Mouse (Mus musculus) brain, embryonic 14.5 days (tissue): ENCODE results near the gene Nlgn2.

Source experiments
- CTCF ChIP-seq: fragments of 200-500 bp; IDR thresholded peaks from 2 replicates; pipeline ENCODE4 v1.5.1; 2012; ENCODE audit warnings: inconsistent platforms, mild to moderate bottlenecking, moderate library complexity, borderline replicate concordance; ENCODE audit not compliant: insufficient read depth, insufficient read length; ENCODE audit errors: extremely low read depth
- POLR2A ChIP-seq: fragments of 200-500 bp; IDR thresholded peaks from 2 replicates; pipeline ENCODE4 v1.6.1; 2012; ENCODE audit warnings: mild to moderate bottlenecking, inconsistent platforms, borderline replicate concordance; ENCODE audit not compliant: poor library complexity, insufficient read depth, insufficient read length, severe bottlenecking; ENCODE audit errors: extremely low read depth

DNA sequence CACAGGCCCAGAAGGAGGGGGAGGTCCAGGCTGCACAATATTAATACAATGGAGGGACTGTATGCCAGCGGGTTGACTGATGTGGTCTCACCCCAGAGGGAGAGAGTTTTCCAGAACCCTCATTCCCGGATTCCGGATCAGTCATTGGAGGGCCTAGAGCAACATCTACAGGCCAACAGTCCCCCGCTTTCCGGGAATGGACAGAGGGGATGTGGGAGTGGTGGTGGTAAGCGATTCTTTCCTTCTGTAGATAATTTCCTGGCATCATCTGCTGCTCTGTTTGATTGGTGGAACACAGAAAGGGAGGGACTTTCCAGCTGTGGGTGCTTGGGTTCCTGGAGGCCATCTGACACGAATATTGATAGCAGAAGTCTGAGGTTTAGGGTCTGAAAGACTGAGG lies 38.6 kb upstream of the Nlgn2 start:
- TF ChIP-seq CTCF (no peak), POLR2A (no peak)
